Mouse (Mus musculus): ENCODE data around the gene Gm17657.
"Not testable (repeated sequence)": the region's sequence is repeated elsewhere in the genome, so short reads cannot be mapped to it uniquely, and the experiment has no call there.

Gene Gm17657

DNA sequence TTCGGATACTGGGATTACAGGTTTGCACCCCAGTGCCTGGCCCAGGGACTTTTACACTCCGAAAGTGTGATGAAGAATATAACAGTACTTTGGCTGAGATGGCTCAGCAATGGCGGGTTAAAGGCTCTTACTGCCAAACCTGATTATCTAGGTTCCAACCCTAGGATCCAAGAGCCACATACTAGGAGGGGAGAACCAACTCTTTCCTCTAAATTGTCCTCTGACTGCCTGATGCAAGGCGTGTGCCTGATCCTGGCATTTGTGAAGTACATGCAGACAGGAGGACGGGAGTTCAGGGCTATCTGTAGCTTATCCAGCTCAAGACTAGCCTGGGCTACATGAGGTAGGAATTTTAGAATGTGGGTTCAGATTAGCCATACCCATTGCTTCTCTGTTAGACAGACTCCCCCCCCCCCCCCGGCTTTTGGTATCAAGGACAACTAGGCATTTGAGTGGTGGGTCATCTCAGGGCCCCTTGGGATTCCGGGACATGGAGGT, 49.1 kb downstream of the Gm17657 start:
- DNase-seq, result no peak

GRCm38 (mm10) chr17:29499511-29499910, 49.9 kb downstream of the Gm17657 start:
- no peak for DNase-seq

GRCm38 (mm10) chr17:29498952-29499351, 50.5 kb downstream of the Gm17657 start:
- DNase-seq, result not testable (repeated sequence)

DNA sequence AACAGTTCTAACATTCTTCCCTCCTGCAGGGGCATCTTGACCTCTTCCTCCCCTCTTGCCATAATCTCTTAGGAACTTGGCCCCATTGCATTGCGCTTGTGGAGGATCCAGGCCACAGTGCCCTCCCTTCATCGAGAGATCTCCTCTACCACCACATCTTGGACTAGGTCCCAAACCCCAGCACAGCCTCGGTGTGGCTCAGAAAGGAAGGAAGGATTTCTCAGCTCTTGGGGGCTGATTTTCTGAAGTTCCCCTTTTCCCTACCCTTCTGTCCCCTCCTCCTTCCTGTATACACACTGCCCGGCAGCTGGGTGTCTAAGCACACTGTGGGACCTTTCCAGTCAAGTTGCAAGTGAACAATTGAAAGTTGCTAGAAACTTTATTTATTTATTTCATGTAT, 51.4 kb downstream of the Gm17657 start:
- DNase-seq, result no peak

GRCm38 (mm10) chr17:29497481-29497880, 52.0 kb downstream of the Gm17657 start:
- not testable (repeated sequence) for DNase-seq

DNA sequence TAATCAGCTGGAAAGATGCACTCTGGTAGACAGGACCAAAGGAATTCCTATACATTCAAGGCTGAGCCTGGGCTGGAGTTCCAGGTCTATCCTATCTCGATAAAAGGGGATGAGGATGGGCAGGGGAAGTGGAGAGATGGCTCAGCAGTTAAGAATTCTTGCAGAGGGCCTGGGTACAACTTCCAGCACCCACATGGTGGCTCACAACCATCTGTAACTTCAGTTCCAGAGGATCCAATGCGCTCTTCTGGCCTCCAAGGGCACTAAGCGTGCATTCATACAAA, 52.4 kb downstream of the Gm17657 start:
- no peak for DNase-seq

DNA sequence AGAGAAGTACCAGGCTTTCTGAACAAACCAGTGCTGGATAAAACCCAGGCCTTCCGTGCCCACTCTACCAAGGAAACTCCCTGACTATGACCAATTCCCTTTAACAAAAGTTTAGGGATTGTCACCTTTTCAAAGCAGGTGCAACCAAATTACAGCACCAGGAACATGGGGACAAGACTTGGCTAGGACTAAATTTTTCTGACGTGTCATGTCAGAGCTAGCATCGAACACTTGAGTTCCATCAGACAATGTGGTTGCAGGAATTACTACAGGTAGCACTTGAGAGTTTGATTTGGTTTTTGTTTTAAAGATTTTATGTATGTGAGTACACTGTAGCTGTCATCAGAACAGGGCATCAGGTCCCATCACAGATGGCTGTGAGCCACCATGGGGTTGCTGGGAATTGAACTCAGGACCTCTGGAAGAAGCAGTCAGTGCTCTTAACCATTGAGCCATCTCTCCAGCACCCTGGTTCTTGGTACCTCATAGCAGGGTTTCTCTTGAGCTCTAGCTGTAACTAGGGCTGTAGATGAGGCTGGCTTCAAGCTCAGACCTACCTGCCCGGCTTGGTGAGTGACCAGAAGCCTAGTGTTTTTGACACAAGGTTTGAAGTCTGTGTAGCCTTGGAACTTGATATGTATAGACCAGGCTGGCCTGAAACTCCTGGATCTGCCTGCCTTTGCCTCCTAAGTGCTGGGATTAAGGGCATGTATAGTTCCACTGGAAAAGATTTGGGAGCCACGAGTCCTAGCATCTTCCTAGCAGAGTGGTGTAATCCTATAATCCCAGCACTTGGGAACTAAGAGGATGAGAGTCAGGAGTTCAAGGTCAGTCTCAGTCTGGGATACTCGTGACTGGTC, 53.0 kb downstream of the Gm17657 start:
- DNase-seq, result no peak

DNA sequence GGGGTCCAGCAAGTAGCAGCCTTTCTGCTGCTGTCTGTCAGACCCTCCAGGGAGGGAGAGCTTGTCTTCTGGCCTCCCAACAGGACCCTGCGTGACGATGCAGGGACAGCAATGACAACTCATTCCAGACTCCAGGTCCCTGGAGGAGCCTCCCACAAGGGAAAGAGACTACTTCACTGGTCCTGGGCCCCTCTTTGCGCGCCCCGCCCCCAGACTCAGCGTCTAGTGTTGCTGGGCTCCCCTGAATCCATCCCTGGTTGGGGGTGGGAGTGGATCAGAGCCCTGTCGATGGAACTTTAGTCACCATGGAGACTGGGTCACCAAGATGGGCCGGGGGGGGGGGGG, 54.7 kb downstream of the Gm17657 start:
- DNase-seq, result peak; percentile 22

DNA sequence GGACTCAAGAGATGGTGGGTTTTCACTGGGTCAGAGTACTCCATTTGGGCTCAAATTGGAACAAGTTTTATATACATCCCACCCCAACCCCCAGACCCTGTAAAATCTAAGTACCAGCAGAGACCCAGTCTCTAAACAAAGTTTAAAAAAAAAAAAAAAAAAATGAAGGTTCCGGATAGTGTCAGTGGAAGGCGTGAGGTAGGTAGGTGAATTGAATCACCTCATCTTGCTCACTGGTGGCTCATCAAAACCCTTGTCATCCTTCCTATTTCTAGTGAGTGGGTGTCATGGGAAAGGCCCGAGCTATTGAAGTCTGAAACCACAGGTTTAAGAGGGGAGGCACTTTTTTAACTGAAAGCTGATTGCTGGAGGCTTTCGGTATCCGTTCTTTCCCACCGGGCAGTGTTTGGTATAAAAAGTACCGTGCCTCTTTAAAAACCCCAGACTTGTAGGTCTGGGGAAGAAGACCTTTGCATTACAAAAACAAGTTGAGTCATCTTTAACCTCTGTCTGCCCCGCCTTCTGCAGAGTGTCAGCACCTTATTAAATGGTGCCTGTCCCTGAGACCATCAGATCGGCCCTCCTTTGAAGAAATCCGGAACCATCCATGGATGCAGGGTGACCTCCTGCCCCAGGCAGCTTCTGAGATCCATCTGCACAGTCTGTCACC, 55.2 kb downstream of the Gm17657 start:
- DNase-seq, result no peak

GRCm38 (mm10) chr17:29493461-29493980, 55.9 kb downstream of the Gm17657 start:
- peak; percentile 29 for DNase-seq

GRCm38 (mm10) chr17:29492269-29493191, 56.9 kb downstream of the Gm17657 start:
- peak; percentile 65 for DNase-seq

GRCm38 (mm10) chr17:29491591-29492268, 57.7 kb downstream of the Gm17657 start:
- peak; percentile 63 for DNase-seq

GRCm38 (mm10) chr17:29490713-29491581, 58.5 kb downstream of the Gm17657 start, which contains the start of gene Pim1:
Pim1 (plus strand) TSS chr17:29490753.
- no peak for DNase-seq

GRCm38 (mm10) chr17:29489971-29490712, 59.3 kb downstream of the Gm17657 start:
- peak; percentile 98 for DNase-seq

GRCm38 (mm10) chr17:29488978-29489970, 60.2 kb downstream of the Gm17657 start:
- DNase-seq, result peak; percentile 31

GRCm38 (mm10) chr17:29488257-29488977, 61.0 kb downstream of the Gm17657 start:
- no peak for DNase-seq

DNA sequence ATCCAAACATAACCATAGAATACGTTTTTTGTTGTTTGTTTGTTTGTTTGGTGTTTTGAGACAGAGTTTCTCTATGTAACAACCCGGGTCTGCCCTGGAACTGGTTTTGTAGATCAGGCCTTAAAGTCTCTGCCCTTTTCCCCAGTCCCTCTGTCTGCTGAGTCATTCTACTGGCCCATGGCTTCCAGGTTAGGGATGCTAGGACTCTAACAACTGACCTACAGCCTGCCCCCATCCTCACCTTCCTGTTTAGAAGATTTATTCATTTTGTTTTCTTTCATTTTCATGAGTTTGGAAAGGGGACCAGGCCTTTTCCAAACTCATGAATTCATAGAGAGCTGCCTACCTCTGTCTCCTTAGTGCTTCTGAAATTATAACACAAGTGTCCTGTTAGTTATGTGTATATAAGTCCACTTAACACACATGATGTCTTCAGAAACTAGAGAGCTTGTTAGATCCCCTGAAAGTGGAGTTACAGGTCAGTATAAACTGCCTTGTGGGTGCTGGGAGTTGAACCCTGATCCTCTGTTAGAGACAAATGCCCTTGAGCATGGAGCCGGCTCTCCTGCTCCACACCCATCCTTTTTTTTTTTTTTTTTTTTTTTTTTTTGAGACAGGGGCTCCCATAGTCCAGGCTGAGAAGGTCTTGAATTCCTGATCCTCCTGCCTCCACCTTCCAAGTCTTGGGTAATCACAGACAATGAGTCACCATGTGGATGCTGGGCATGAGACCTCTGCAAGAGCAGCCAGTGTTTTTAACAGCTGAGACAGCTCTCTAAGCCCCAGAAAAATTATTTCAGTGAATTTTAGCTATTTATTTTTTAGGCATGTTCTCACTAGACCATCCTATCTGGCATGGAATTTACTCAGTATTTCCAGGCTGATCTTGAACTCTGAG, 63.9 kb downstream of the Gm17657 start:
- DNase-seq, result no peak
